Mouse (Mus musculus) midbrain, embryonic 16.5 days (tissue): ENCODE measurements around the gene Ptpn12. TPM values are rescaled to one million over a fixed set of nuclear protein-coding genes. Genes with fewer than 3 reads are reported as not detected.

ENCODE experiments used
- ATAC-seq: fragments of 200-750 bp; cut with Nextera tagmentation; 2 replicates; pipeline ENCODE4 v1.8.0; 2017; ENCODE audit warnings: moderate TSS enrichment
- H3K27ac ChIP-seq: fragments of 300-500 bp; sonication (generic); 2 replicates; pipeline ENCODE4 v1.5.1; 2014; ENCODE audit warnings: mild to moderate bottlenecking, low read length, mixed read lengths
- H3K27me3 ChIP-seq: fragments of 300-500 bp; sonication (generic); 2 replicates; pipeline ENCODE4 v1.6.1; 2014; ENCODE audit warnings: low read depth, low read length, mixed read lengths; ENCODE audit not compliant: control insufficient read depth, insufficient read depth
- H3K36me3 ChIP-seq: fragments of 300-500 bp; sonication (generic); 2 replicates; pipeline ENCODE4 v1.6.1; 2014; ENCODE audit warnings: mild to moderate bottlenecking, low read length, moderate library complexity, mixed read lengths; ENCODE audit not compliant: control insufficient read depth, insufficient read depth
- H3K4me1 ChIP-seq: fragments of 300-500 bp; sonication (generic); 2 replicates; pipeline ENCODE4 v1.6.1; 2014; ENCODE audit warnings: mild to moderate bottlenecking, low read length, mixed read lengths; ENCODE audit not compliant: control insufficient read depth, insufficient read depth
- H3K4me2 ChIP-seq: fragments of 300-500 bp; sonication (generic); 2 replicates; pipeline ENCODE4 v1.6.1; 2014; ENCODE audit warnings: mild to moderate bottlenecking, low read length, mixed read lengths
- H3K4me3 ChIP-seq: fragments of 300-500 bp; sonication (generic); 2 replicates; pipeline ENCODE4 v1.5.1; 2014; ENCODE audit warnings: low read depth, mild to moderate bottlenecking, low read length, moderate library complexity, mixed read lengths
- H3K9ac ChIP-seq: fragments of 300-500 bp; sonication (generic); 2 replicates; pipeline ENCODE4 v1.6.1; 2014; ENCODE audit warnings: low read depth, low read length, mixed read lengths
- H3K9me3 ChIP-seq: fragments of 300-500 bp; sonication (generic); replicated peaks from 2 replicates; pipeline ENCODE4 v1.6.1; 2014; ENCODE audit warnings: mild to moderate bottlenecking, low read length, mixed read lengths; ENCODE audit not compliant: control insufficient read depth, poor library complexity, severe bottlenecking
- WGBS: fragments of 180-500 bp; shearing (Covaris S2); extraction: QIAGEN DNeasy Blood & Tissue Kit; methylation state at CpG from one replicate; pipeline ENCODE4 v1.1.7; 2014; 5-methylcytosine and 5-hydroxymethylcytosine counted together
- polyA plus RNA-seq: library from polyadenylated mRNA; unstranded; fragments of >200 nt; fragmentation: Nextera tagmentation; extraction: Ambion mirVana; gene quantifications from 2 replicates; pipeline ENCODE4 v1.2.1, GENCODE M21; 2015

Gene Ptpn12
- polyA plus RNA-seq, 1 experiment from 2014 or later = 22.5 TPM

DNA sequence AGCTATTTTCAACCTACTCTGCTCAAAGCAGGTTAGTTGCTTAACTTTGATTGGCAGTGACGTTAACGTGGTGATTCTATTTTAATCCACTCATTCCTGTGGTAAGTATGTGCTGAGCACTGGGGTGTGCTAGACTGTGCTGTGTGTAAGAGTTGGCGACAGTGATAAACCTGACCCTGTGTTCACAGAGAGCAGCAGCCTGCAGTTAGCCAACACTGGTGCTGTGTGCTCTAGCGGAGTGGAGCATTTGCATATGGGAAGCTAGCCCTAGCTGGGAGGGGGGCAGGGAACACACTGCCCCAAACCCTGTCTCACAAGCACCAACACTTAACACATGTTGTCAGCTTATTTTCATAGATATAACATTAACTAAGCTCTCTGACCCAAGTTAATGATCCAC is 87.8 kb downstream of the Ptpn12 start:
- H3K27me3 ChIP-seq = no peaks in the 10 kb centered on the region
- no peak overlapping the region for H3K9ac ChIP-seq
- no peaks in the 10 kb centered on the region for H3K4me1 ChIP-seq
- H3K4me3 ChIP-seq = no peak overlapping the region
- H3K4me2 ChIP-seq = no peak overlapping the region
- no peaks in the 10 kb centered on the region for H3K9me3 ChIP-seq
- H3K27ac ChIP-seq = no peak overlapping the region
- 41% methylated on average over 4 of the region's 4 CpGs for WGBS
- H3K36me3 ChIP-seq = no peaks in the 10 kb centered on the region
- no peak for ATAC-seq

DNA sequence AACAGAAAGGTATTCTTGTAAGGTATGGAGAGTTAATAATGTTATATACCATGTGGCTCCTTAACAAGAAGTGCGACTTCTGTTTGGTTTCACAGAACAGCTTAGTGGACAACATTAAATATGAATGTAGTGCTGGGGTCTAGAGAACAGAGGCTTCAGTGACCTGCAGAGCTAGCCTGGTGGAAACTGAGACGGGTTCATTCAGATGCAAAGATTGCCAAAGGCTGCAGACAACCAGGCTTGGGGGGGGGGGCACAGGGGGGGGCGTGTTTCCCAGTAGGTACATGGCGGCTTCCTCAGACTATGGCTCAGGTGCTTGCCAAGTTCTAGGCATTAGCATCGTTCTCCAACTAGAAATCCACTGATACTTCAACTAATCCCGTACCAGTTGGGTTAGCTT is 91.3 kb downstream of the Ptpn12 start:
- no peaks in the 10 kb centered on the region for H3K9me3 ChIP-seq
- 76% methylated on average over 6 of the region's 6 CpGs for WGBS
- no peaks in the 10 kb centered on the region for H3K27me3 ChIP-seq
- no peaks in the 10 kb centered on the region for H3K36me3 ChIP-seq
- H3K27ac ChIP-seq = no peak overlapping the region
- no peak for ATAC-seq
- no peak overlapping the region for H3K4me2 ChIP-seq
- no peak overlapping the region for H3K4me3 ChIP-seq
- H3K9ac ChIP-seq = no peak overlapping the region
- no peaks in the 10 kb centered on the region for H3K4me1 ChIP-seq

DNA sequence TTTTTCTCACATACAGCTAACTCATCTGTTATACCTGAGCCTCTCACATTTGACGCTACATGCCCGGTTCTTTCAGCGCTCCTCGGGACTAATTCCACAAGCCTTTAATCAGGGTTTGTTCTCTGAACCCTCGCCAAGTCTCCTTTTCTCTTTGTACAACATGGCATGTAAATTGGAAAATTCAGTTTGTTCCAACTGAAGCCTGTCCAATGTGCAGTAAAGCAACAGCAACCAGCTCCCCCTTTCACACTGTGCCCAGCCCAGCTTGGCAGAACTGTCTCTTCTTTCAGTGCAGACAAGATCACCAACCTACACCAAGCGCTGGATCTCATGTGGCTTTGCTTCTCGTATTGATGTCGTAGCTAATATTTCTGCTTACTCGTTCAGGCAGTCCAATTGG is 92.4 kb downstream of the Ptpn12 start:
- H3K36me3 ChIP-seq = no peaks in the 10 kb centered on the region
- H3K27me3 ChIP-seq = no peaks in the 10 kb centered on the region
- no peak overlapping the region; the same call in 1 of the 2 replicates for H3K27ac ChIP-seq
- no peak overlapping the region for H3K4me3 ChIP-seq
- no peaks in the 10 kb centered on the region for H3K9me3 ChIP-seq
- no peaks in the 10 kb centered on the region for H3K4me1 ChIP-seq
- ATAC-seq = peak; percentile 56; the same call in 1 of the 2 replicates
- 80% methylated on average over 9 of the region's 9 CpGs for WGBS
- H3K4me2 ChIP-seq = no peak overlapping the region
- H3K9ac ChIP-seq = no peak overlapping the region

DNA sequence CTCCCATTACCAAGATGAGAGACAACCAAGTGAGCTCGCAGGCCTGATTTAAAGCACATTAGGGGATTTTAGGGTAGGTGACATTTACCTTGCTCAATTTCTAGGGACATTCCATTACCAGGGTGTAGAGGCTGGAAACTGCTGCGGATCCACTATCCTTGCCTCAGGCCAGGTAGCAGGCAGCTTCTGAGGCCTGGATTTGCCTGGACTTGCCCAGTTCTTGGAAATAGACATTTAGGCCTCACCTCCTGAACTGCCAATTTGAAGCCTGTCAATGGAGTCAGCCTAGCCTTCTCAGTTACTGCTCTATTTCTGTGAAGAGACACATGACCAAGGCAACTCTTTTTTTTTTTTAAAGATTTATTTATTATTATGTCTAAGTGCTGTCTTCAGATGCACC is 94.8 kb downstream of the Ptpn12 start:
- Histone ChIP-seq H3K27ac (no peak overlapping the region), H3K9ac (no peak overlapping the region), H3K4me3 (no peak overlapping the region), H3K4me2 (no peak overlapping the region), H3K9me3 (no peaks in the 10 kb centered on the region; the same call in 1 of the 2 replicates), H3K4me1 (no peaks in the 10 kb centered on the region), H3K27me3 (no peaks in the 10 kb centered on the region), H3K36me3 (no peaks in the 10 kb centered on the region)
- ATAC-seq = no peak
- 97% methylated on average over 2 of the region's 2 CpGs for WGBS

DNA sequence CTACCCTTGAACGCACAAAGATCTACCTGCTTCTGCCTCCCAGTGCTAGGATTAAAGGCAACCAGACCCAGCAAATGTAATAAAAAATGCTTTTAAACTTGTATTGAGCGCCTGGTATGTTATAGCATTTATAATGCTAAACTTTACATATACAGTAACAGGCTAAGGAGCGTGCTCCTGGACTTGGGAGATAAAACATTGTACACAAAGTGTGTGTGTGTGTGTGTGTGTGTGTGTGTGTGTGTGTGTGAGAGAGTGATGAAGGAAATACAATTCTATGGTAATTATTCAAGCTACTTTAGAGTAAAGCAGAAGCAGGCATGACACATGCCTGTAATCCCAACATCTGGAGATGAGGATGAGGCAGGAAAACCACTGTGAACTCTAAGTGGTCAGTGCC is 99.4 kb downstream of the Ptpn12 start, which contains the start of gene Rsbn1l:
TSS of gene Rsbn1l (minus strand) at position 101 of the 400 bp plus-strand sequence.
- Histone ChIP-seq H3K4me1 (0 out of 2 replicates have a peak, but pooled peaks cover 5% of the 10 kb centered on the region), H3K36me3 (no peaks in the 10 kb centered on the region), H3K27me3 (no peaks in the 10 kb centered on the region), H3K9ac (no peak within 1 kb of the TSS), H3K4me2 (no peak within 1 kb of the TSS), H3K27ac (no peak within 1 kb of the TSS), H3K4me3 (no peak within 1 kb of the TSS), H3K9me3 (no peaks in the 10 kb centered on the region; the same call in 1 of the 2 replicates)
- WGBS = 94% methylated on average over 3 of the region's 3 CpGs
- no peak for ATAC-seq

DNA sequence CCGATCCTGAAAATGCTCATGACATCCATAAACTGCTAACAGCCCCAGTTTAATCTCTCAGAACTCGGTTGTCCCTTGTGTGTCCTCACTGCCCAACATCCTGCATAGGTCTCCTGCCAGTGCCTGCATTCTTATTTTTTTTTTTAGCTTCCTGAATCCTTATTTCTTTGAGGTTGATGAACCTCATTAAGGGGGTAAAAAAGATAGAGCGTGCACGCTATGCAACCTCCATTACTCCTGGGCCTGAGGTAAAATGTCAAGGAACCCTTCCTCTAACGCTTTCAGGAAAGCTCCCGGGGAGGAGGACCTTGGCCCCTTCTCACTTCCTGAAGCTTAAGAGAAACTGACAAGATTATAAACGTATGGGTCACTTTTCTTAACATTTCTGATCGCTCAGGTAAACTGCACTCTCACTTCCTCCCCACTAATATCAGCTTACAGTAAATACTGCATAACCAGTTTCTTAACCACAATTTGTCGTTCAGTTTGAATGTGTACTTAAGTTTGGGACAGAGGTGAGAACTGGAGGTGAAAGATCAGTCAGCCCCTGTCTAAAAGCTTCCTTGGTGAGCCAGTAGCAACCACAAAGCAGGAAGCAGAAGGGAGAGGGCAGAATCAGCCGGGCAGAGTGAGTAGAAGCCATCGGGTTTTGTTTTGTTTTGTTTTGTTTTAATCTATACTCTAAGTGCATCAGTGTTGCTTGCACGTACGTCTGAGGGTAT is 100.4 kb downstream of the Ptpn12 start:
- Histone ChIP-seq H3K4me3 (no peak overlapping the region), H3K4me1 (0 out of 2 replicates have a peak, but pooled peaks cover 5% of the 10 kb centered on the region), H3K9me3 (no peaks in the 10 kb centered on the region; the same call in 1 of the 2 replicates), H3K27me3 (no peaks in the 10 kb centered on the region), H3K27ac (no peak overlapping the region), H3K36me3 (no peaks in the 10 kb centered on the region), H3K4me2 (no peak overlapping the region), H3K9ac (no peak overlapping the region)
- ATAC-seq = no peak
- WGBS = 84% methylated on average over 13 of the region's 13 CpGs

DNA sequence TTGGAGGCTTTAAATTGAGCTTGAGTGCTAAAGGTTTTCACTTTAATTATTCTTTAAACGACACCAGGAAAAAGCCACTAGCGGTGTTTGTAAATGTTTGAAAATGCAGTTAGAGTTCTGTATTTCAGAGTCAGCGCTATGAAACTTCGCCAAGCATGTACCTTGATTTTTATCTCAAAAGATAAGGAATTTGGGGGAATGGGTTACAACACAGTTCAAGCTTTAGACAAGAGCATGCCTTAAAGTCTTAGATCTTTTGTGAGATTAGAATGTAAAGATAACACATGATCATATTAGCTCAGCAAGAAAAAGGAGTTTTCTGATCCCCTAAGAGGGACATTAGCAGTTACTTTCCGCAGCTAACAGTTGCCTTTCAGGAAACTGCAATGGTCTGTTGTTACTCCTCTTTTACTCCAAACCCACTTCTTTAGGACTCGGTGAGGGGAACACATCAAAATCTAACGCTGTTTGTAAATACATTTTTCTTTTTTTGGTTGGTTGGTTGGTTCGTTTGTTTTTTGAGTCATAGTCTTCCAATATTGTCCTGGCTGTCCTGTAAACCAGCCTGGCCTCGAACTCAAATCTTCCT is 103.3 kb downstream of the Ptpn12 start:
- no peak for ATAC-seq
- Histone ChIP-seq H3K27ac (peak overlapping the region; percentile 97), H3K4me3 (peak overlapping the region; percentile 98), H3K4me1 (peaks cover 17% of the 10 kb centered on the region), H3K4me2 (peak overlapping the region; percentile 59), H3K9me3 (no peaks in the 10 kb centered on the region; the same call in 1 of the 2 replicates), H3K27me3 (no peaks in the 10 kb centered on the region), H3K9ac (peak overlapping the region; percentile 95), H3K36me3 (no peaks in the 10 kb centered on the region)
- WGBS = 23% methylated on average over 9 of the region's 9 CpGs

DNA sequence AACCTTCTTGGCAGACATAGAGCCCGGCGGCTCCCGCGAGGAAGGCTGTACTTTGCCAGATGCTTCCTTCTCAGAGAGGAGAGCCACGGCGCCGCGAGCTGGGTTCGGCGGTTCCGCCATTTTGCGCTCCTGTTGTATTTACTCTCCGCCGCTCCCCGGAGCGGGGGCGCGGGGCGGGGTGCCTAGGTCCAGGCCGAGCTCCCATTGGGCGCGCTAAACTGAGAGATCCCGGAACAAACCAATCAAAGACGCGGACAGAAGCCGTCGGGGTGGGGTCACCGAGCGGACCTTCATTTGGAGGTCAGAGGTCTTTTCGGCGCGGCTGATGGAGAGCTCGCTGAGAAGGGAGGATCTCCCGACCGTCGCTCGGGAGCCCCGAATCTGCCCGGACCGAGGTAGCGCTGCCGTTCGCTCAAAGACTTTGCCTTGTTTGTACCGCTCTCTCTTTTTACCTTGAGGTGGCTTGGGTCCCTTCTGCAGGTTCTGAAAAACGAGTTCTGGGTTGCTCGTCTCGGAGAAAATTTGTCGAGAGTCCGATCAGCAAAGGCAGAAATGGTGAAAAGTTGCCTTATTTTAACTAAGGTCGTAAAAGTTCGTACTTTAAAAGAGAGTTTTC is 103.9 kb downstream of the Ptpn12 start:
- H3K4me1 ChIP-seq = peaks cover 17% of the 10 kb centered on the region
- H3K27me3 ChIP-seq = no peaks in the 10 kb centered on the region
- no peaks in the 10 kb centered on the region; the same call in 1 of the 2 replicates for H3K9me3 ChIP-seq
- no peaks in the 10 kb centered on the region for H3K36me3 ChIP-seq
- ATAC-seq = peak; percentile 99
- peak overlapping the region; percentile 95 for H3K9ac ChIP-seq
- H3K4me3 ChIP-seq = peak overlapping the region; percentile 98
- under 1% methylated on average over 51 of the region's 51 CpGs for whole genome bisulfite sequencing
- peak overlapping the region; percentile 97 for H3K27ac ChIP-seq
- peak overlapping the region; percentile 74 for H3K4me2 ChIP-seq
